Mouse (Mus musculus) adrenal gland (tissue): ENCODE data around the gene Ankfn1.

ENCODE experiments used
- intact Hi-C: fragments of 180-260 bp; cut with DNase I; formaldehyde crosslinking; loops from one replicate; pipeline ENCODE4 v1.15.1; 2025
- long read RNA-seq, 2 experiments: library from polyadenylated mRNA; unstranded; transcript quantifications; one replicate each; pipeline ENCODE4 v2.0.0; 2020; ENCODE audit warnings: borderline replicate concordance in 1 of 2; ENCODE audit not compliant: insufficient replicate concordance in 1 of 2

The Ankfn1 gene
- long read RNA-seq, experiment 1, result 0 reads
- long read RNA-seq, experiment 2, result 0 reads

- intact Hi-C loops, result no loop called here
Measured at GRCm38 (mm10) chr11:89777431-89777830, at the start of gene Ankfn1. Ankfn1 (minus strand) TSS chr11:89777653.

GRCm38 (mm10) chr11:89823661-89824446 lies 46.4 kb upstream of the Ankfn1 start:
- intact Hi-C loops, result no loop called here

DNA sequence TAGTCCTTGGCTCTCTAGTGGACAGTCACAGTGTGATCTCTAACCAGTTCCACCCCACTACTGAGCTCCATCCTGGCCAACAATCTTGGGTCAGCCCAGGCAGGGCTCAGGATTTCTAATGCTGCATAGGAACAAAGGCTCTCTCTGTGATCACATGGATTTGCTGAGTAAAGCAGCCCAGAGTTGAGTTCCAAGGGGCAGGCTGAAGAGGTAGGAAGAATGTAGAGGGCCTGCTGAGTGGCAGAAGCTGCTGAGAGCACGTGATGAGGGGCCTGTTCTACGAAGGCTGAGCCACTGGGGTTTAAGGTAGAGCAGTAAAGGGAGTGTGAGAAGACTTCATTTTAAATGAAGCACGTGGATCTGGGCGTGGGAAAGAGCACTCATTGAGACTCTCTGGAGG lies 41.1 kb upstream of the Ankfn1 start:
- intact Hi-C loops, result no loop called here

DNA sequence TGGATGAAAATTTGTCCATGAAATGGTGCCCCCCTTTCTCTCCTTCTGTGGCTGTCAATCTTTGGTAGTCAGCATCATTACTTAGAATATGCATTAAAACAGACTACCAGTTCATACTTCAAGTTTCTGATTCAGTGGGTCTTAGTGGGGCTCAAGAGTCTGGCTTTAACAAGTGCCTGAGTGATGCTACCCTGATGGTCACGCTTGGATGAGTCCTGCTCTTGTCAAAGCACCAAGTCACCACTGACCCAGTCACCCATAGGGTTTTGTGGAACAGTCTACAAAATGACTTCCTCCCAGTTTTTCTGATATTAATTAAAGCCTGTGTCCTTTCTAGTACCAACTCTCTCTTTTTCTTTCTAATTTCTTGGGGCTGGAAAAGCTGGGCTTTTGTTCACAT lies 34.0 kb upstream of the Ankfn1 start:
- intact Hi-C loops, result no loop called here

GRCm38 (mm10) chr11:89807998-89808397 lies 30.5 kb upstream of the Ankfn1 start:
- intact Hi-C loops, result no loop called here

- intact Hi-C loops, result no loop called here
Measured at GRCm38 (mm10) chr11:89804822-89805221, 27.4 kb upstream of the Ankfn1 start.

DNA sequence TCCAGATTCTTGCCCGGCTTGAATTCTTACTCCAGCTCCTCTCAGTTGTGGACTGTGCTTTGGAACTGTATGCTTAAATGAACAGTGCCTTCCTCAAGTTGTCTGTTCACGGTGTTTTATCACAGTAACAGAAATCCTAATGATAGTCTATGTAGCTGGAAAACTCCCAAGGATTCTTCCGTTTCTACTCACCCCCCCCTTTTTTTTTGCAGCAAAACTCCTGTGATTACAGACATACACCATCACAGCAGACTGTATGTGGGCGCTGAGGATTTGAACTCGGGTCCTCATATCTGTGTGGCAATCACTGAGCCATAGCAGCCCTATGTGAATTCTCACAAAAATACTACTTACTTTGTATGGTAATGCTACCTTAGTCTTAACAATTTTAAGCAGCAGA lies 26.5 kb upstream of the Ankfn1 start:
- intact Hi-C loops, result no loop called here

GRCm38 (mm10) chr11:89792709-89793108 lies 15.3 kb upstream of the Ankfn1 start:
- intact Hi-C loops, result no loop called here

- intact Hi-C loops, result no loop called here
Measured at GRCm38 (mm10) chr11:89776070-89776469, 1.4 kb downstream of the Ankfn1 start.

DNA sequence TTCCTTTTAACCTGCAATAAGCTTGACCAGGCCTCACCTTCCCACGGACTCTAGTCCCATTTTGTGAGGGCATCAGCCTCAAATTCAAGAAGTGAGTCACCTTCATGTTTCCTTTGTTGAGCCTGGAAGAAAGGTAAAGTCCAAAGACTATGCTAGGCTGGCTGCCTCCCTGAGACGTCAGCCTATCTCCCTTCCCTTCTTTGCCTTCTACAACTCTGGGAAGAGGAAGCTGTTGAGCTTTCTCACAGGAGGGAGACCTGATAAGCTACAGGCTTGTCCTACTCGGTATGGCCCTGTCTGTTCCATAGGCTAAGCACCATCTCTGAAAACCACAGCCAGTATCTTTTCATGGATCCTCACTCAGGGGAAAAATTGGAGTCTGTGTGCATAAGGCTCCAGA lies 2.5 kb downstream of the Ankfn1 start:
- intact Hi-C loops, result no loop called here

GRCm38 (mm10) chr11:89772941-89773340 lies 4.5 kb downstream of the Ankfn1 start:
- intact Hi-C loops, result no loop called here

DNA sequence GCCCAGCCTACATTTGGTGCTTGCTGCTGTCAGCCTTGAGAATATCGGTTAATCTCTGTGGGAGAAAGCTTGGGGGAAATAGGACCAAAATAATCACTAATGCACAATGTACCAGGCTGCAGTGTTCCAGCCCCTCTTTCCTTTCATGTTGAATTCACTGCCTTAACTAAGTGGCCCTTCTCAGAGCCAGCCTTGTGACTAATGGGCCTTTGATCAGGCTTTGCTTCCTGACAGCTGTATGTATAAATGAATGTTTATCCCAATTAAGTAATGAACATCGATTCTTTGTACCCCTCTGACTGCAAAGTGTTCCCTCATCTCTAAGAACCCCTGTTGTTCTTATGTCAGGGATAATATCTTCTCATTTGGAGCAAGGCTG lies 11.7 kb downstream of the Ankfn1 start:
- intact Hi-C loops, result no loop called here

DNA sequence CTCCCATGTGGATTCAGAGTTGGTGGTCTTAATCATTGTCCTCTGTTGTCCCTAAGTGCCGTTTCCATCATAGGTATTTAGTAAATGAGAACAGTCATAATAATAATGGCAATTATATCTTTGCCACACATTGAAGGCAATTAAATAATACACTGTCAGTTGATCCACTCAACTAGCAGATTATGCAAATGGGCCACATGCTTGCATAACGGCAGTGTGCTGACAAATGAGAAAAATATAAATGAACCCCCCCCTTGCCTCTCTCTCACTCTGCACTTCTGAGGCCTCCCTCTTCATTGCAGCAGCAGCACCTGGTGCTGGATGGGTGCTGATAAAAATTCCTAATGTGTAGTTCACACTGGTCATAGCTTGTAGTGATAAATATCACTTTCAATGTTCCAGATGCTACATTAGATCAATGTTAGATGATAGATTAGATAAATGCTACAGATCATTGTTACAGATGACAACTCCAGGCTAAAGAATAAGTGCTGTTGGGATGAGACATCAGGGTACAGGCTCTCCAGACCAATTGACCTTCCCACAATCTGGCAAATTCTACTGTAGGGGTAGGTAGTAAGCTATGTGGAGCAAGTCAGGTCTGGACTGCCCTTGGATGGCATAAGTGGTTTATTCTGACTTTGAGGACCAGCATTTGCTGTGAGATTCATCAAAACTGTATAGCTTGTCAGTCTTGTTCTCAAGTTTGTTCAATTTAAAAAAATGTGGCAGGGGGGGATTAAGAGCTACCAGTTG lies 12.3 kb downstream of the Ankfn1 start:
- intact Hi-C loops, result no loop called here

DNA sequence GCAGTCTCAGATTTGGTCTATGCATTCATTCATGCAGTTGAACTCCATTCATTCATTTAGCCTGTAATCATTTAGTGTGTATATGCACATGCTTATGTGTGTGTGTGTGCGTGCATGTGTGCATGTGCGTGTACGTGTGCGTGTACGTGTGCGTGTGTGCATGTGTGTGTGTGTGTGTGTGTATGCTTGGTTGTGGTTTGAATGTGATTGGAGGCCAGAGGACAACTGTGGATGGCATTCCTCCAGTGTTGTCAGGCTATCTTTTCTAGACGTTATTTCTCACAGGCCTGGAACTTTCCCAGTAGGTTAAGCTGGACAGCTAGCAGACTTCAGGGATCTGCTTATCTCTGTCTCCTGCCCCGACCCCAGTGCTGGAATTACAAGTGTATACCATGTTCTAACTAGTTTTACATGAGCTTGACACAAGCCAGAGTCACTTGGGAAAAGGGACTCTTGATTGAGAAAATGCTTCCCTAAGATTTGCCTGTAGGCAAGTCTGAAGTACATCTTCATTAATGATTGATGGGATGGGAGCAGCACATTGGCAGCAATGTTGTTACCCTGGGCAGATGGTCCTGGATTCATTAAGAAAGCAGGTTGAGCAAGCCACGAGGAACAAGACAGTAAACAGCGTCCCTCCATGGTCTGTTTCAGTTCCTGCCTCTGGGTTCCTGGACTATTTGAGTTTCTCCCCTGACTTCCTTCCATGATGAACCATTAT lies 43.3 kb downstream of the Ankfn1 start:
- intact Hi-C loops, result no loop called here

DNA sequence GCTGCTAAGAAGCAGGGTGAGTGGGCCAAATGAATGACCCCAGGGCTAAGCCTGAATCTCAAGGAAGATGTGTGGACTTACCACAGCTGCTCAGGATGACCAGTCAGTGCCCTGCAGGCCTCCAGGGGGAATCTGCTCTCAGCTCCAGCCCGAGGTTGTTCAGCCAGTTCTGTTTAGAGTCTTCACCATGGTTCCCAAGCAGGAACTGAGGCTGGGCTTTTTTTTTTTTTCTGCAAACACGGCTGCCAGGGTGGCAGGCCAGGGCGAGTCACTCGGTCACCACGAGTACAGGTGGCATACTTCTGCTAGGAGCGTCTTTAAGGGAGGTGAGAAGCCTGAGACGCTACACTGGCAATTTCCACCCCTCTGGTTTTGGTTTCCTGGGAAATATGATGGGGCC lies 43.9 kb downstream of the Ankfn1 start:
- intact Hi-C loops, result no loop called here

- intact Hi-C loops, result loop anchor here (1.0 to 10.0 kb wide), 3 partner anchors 175 to 556 kb away; no protein-coding TSS in a partner anchor
Measured at GRCm38 (mm10) chr11:89720847-89721246, 56.6 kb downstream of the Ankfn1 start.

- intact Hi-C loops, result no loop called here
Measured at GRCm38 (mm10) chr11:89718491-89718982, 58.9 kb downstream of the Ankfn1 start.

- intact Hi-C loops, result no loop called here
Measured at GRCm38 (mm10) chr11:89716351-89716750, 61.1 kb downstream of the Ankfn1 start.

GRCm38 (mm10) chr11:89708526-89708925 lies 68.9 kb downstream of the Ankfn1 start:
- intact Hi-C loops, result no loop called here

DNA sequence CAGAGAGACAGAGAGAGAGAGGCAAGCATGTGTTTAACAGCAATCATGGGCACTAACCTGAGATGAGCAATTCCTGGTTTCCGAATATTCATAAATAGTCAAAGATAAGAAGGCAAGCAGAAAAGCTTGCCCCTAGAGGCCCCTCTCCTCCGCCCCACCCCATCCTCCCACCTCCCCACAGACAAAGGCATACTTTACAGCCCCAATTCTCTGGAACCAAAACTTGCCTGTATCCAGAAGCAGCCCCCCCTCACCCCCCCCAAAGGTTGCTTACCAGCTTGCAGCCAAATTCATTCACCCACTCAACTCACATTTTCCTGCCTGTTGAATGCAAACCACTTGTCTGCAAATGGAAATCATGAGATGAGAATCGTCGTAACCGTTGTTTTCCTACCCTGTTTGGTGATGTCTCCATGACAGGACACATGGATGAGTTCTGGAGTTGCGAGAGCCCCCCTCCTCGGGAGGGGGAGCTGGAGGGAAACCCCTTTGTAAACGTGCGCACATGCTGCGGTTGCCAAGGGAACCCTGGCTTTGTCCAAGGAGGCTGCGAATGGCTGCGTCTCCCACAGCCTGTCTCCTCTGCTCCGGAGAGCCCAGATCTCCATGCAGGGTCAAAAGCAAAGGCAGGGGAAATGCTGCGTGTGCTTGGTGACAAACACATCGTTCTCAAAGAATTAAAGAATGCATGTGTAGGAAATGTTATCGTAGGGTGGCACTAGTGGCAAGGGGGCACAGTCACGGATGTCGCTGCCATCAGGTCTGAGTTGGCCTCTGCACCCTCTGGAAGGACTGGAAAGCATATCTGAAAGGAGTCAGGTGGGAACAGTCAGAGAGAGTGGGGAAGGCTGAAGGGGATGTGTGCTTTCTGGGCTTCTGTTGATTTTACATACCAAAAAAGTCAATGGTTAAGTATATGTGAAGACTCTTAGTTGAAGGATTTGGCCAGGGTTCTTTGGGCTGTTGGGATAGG lies 80.7 kb downstream of the Ankfn1 start:
- intact Hi-C loops, result no loop called here

GRCm38 (mm10) chr11:89693686-89694085 lies 83.8 kb downstream of the Ankfn1 start:
- intact Hi-C loops, result no loop called here
